Mouse (Mus musculus) 416B (cell line): Measurements from ENCODE around the gene Lig4.

Experiments
- DNase-seq: peaks from one replicate; pipeline ENCODE4 v3.0.0; 2011; ENCODE audit warnings: low read depth

Gene Lig4

DNA sequence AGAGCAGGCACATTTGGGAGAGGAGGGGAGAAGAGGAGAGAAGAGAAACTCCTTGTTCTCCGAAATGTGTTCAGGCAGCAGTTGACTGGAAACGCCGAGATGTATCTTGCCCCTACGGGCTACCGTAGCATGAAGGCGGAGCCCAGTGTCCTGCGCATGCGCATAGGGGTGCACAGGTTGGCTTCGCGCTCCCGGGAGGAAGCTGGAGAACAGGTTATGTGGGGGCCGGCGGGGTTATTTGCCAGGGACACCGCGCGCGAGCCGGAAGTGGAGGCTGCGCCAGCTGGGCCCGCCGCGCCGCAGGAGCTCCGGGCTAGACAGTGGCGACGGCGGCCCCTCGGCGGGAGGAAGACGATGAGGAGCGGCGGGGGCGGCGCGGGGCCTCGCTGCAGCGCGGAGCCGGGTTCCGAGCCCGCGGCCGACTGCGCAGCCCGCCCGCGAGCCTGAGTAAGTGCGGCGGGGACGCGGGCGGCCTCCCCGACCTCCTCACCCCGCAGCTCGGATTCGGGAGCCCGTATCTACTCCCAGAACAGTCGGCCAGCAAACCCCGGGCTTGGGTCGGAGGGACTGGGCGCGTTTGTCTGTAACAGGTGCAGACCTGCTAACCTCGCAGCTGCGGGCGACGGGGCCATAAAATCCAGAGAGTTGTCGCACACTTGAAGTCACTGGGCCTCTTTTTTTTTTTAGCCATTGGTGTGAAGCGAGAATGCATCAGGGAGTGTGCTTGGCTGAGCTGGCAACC lies at the start of gene Lig4, which contains the start of gene Abhd13:
TSS of gene Lig4 (minus strand) at position 114 of the 742 bp plus-strand sequence.
TSS of gene Abhd13 (plus strand) at position 135 of the 742 bp plus-strand sequence.
- peak; percentile 96 for DNase-seq

- DNase-seq, result no peak
Observed at GRCm38 (mm10) chr8:10017231-10017630, 39.7 kb upstream of the Lig4 start.

DNA sequence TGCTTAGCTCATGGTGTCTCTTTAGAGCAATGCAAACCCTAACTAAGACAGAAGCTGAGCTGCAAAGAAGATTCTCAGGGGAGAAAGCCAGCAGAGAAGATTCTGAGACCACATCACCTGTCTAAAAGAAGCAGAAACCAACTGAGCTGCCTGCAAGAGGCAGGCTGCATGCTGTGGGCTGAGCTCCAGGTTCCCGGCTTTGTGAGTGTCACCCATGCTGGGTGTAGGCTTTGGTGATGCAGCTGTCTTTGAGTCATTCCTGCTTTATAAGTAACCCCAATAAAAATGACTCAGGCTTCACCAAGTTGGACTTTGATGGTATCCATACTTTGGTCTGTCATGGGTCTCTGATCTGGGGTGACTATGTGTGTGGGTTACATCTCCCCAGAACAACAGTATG lies 38.8 kb upstream of the Lig4 start:
- no peak for DNase-seq

- DNase-seq, result peak; percentile 4
Observed at GRCm38 (mm10) chr8:10007660-10008028, 30.2 kb upstream of the Lig4 start.

DNA sequence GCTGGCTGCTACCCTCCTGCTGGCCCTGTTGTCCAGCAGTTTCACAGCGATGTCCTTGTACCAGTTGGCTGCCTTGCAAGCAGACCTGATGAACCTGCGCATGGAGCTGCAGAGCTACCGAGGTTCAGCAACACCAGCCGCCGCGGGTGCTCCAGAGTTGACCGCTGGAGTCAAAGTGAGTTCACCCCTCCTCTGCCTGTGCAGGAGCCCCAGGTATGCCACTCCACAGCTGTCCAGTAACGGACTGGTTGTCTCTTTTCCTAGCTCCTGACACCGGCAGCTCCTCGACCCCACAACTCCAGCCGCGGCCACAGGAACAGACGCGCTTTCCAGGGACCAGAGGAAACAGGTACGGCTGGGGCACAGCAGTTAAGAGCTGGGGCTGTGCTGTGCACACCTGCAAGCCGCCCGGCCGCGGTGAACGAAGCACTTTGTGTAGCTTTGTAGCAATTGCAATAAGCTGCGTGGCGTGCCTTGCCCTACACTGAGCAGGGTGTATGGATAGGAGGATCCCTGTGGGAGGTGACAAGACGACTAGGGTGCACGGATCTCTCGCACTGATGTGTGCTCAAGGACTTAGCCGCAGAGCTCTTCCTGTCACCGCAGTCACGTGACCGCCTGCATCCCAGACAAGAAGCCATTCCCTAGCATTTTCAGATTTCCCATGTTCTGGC lies 29.6 kb upstream of the Lig4 start:
- no peak for DNase-seq

DNA sequence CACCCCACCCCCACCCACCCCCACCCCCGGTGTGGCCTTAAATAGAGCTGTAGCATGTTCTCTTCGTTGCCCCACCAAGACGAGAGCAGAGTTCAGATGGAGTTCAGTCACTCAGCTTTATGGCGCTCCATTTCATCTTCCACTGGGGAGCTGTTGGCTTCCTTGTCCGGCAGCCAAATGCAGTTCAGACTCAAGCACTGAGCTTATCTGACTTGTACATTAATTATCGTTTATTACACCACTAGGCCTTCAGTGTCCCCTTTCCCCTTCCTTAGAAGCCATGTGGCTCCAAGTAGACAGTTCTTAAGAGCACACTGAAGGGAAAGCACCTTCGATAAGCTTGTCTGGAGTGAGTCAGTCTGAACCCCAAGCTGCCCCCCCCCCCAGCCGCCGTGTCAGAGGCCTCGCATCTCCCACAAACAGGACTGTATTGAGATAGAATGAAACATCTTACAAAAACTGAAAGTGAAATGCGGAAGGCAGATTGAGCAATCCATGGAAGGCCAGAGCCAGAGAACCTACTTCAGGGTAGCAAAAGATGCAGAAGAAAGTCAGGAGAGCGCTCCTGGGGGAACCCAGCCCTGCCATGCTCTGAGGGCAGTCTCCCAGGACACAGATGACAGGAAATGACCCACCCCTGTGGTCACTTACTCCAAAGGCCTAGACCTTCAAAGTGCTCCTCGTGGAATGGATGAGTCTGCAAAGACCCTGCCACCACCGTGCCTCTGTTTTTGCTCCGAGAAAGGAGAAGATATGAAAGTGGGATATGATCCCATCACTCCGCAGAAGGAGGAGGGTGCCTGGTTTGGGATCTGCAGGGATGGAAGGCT lies 28.9 kb upstream of the Lig4 start, which contains the start of gene Tnfsf13b:
TSS of gene Tnfsf13b (plus strand) at position 312 of the 830 bp plus-strand sequence.
- peak; percentile 44 for DNase-seq

GRCm38 (mm10) chr8:10004115-10004514 lies 26.6 kb upstream of the Lig4 start:
- DNase-seq, result no peak

- DNase-seq, result no peak
Observed at GRCm38 (mm10) chr8:9980188-9980587, 2.7 kb upstream of the Lig4 start.

- no peak for DNase-seq
Observed at GRCm38 (mm10) chr8:9979746-9980145, 2.3 kb upstream of the Lig4 start.

GRCm38 (mm10) chr8:9978475-9979230 lies 1.2 kb upstream of the Lig4 start:
- DNase-seq, result no peak

GRCm38 (mm10) chr8:9977016-9977415 lies 470 bp downstream of the Lig4 start:
- peak; percentile 82 for DNase-seq

- peak; percentile 97 for DNase-seq
Observed at GRCm38 (mm10) chr8:9975898-9976611, 1.4 kb downstream of the Lig4 start.

DNA sequence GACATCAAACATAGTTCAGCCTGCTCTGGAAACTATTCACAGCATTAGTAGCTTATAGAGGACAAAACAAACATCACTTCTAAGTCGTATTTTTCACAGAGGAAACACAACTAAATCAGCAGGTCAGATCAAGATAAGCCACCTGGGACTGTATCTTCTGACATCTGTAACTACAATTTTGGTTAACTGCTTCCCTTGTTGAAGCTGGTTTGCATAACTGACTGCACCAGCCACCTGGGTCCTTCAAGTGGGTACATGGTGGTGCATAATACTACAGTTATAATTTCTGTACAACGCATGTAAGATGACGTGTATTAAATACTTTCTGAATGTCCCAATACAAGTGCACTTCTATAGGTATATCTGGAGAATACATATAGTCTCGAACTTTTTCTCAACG lies 2.2 kb downstream of the Lig4 start:
- DNase-seq, result no peak

- DNase-seq, result no peak
Observed at GRCm38 (mm10) chr8:9971866-9972265, 5.6 kb downstream of the Lig4 start.

GRCm38 (mm10) chr8:9959919-9960318 lies 17.6 kb downstream of the Lig4 start:
- DNase-seq, result peak; percentile 6

DNA sequence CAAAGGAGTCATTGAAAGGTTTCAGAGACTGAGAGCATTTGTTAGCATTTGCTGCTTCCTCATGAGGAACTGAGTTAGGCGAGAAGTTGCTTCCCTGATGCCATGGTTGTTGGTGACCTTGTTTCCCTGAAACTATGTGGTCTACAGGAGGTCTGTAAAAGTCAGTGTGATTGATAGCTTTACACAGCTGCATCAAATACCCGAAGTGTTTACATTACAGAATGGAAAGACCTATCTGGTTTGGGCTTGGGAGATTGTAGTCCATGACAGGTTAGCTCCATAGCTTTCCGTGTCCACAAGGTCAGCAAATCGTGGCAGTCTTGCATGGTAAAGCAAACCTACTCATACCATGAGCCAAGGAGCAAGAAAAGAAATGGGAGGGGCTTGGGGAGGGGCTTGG lies 19.1 kb downstream of the Lig4 start:
- DNase-seq, result no peak

DNA sequence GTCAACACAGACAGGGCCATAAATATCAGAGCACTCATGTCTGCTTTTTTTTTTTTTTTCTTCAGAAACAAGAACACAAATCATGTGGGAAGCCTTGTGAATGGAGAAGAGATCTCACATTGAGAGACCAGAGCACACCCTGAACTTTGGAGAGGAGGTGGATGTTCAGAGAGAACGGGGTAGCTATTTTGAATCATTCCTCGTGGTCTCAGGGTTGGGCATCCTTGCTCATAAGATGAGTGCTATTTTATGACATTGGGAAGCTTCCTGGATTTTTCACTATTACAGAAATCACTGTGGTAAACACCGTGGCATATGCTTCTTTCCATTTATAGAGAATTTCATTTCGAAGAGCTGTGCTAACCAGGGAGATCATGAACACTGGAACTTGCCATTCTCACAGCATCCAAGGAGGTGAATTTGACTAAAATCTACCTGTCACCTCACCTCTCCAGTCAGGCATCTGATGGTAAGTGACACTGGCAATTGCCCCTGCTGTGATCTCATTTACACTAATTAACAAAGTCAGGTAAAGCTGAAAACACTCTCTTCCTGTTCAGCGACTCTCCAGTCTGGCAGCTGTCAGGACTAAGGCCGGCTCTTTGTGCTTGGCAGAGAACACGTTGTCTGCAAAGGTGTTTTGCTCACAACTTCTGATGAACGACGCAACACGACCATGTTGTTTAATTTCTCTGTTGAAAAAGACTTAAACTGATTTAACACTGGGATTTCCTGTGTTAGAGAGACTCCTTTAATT lies 28.2 kb downstream of the Lig4 start:
- DNase-seq, result no peak

DNA sequence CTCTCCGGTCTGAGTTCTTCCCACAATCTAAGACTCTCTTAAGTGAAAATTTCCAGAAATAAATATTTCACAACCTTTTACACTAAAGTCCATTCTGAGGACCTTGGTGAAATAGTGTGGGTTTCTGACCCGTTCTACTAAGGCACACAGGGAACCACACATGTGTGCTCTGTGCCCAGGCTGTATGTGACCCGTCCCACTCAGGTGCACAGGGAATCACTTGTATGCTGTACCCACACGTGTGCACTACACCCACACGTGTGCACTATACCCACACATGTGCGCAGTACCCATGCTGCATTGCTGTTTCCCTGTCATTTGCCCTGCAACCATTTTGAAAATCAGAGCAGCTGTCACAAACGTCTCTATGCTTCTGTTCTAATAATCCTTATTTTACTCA lies 41.9 kb downstream of the Lig4 start:
- no peak for DNase-seq

GRCm38 (mm10) chr8:9934891-9935565 lies 42.5 kb downstream of the Lig4 start:
- DNase-seq, result peak; percentile 43

DNA sequence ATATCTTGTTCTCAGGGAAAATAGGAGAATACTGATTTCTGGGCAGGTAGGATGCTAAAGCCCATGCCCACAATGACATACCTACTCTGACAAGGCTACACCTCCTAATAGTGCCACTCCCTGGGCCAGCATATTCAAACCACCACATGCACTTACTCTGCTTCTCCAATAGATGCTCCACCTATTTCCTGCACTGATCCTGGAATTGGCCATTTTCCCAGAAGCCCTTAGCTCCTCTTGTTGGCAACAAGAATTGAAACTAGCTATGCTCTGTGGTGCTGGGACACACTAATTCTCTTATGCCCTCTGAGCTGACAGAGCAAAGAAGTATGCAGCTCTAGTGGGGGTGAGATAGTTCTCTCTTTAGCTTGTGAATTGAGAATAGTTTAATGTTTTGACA lies 44.8 kb downstream of the Lig4 start:
- DNase-seq, result no peak
